Mouse (Mus musculus) WW6 (cell line): Measurements from ENCODE around the gene Mrrf.

Source experiments
- DNase-seq: peaks from one replicate; pipeline ENCODE4 v3.0.0-alpha.2; 2013; ENCODE audit warnings: low read depth, low spot score

Mrrf gene

GRCm38 (mm10) chr2:36230967-36231366 is 94.8 kb downstream of the Mrrf start:
- no peak for DNase-seq

DNA sequence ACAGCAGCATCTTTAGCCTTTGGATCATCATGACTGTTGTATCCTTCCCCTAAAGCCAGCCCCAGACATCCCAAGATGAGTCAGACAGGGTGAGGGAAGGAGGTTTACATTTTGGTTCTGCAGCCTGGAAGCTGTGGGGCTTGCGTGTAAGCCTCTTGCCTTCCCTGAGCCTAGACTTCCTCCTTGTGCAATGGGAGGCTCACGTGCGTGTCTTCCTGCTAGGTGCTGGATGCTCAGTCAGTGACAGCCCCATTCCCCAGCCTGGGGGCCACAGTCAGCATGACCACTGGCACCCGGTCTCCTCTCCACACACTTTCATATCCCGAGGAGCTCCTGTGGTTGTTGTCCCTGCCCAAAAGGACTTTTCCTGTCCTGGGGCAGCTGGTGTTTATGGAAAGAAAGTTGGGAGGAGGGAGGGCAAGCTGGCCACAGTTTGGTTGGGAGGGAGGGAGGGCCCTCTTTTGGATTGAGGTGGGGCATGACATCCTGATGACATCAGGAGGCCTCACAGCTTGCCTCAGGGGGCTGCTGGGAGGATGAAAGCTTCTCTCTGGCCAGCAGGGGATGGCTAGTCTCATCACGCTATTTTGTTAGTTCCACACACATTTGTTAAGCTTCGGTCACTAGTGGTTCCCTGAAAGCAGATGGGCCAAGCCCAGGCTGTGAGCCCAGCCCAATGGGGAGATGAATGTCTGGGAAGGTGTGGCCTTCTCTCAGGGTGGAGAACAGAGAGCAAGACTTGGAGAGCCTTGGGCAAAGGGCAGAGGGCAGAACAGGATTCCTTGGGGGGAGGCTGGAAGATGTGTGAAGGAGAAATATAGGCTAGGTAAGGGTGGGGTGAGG is 98.6 kb downstream of the Mrrf start:
- no peak for DNase-seq

DNA sequence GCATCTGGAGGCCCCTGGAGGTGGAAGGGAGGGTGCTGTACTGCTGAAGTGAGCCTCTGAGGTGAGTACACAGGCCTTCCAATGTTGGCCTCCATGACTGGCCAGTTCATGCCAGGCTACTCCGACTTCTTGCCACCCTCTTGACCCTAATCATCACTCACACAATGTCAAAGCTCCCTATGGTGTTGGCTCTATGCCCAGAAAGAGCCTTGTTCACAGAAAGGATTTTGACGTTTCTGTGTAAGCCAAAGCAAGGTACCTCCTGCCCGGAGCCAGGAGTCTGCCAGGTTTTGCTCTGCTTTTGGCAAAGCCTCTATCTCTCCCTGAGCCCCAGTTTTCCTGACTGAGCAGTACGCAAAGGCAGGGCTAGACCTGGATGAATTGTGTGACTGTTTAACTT is 99.7 kb downstream of the Mrrf start:
- no peak for DNase-seq

DNA sequence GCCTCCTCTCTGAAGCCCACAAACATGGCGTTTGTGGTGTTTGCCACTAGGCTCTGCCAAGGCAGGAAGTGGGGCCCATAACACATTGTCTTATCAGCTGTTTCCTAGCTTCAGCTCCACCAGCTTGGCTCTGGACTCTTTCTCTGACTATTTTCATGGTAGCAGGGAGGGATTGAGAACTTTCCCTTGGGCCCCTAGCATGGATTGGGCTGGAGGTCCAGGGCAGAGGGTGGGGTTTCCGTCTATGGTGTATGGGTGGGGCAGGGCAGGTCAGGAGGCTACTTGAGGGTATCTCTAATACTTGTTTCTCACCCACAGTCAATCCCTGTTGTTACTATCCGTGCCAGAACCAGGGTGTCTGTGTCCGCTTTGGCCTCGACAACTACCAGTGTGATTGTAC is 100.7 kb downstream of the Mrrf start:
- DNase-seq: no peak

- DNase-seq: no peak
These were observed 101.4 kb downstream of the Mrrf start for GRCm38 (mm10) chr2:36237557-36237956.

DNA sequence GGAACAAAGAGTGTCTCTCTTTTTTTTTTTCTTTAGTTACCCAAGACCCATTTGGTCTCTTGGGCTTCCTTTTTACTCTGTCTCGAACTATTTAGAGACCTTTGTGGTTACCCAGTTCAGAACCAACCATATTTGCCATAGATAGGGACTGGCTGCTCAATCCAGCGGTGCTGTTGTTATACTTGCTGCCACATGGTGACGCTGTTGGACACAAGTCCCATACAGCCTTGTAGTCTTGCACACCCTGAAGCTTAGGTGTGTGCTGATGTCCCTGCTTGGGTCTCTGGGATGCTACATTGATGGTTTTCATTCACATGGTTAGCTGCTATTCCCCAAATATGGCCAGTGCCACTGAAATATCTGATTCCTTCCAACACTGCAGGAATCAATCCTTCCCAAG is 102.3 kb downstream of the Mrrf start:
- DNase-seq: no peak

GRCm38 (mm10) chr2:36238951-36239350 is 102.8 kb downstream of the Mrrf start:
- no peak for DNase-seq
